Mouse (Mus musculus) gastrocnemius, postnatal 25 days (tissue): ENCODE results near the gene Edc3. TPM values are rescaled to one million over a fixed set of nuclear protein-coding genes. Genes with fewer than 3 reads are reported as not detected.

ENCODE experiments used
- DNase-seq: peaks from one replicate; pipeline ENCODE4 v3.0.0; 2022
- total RNA-seq, 2 experiments: library from RNA; stranded (reverse); gene quantifications; 1 replicate in 1 of 2; 2 replicates in 1 of 2; pipeline ENCODE4 v1.2.3; 2021

Edc3 gene
- total RNA-seq, 2 experiments from 2014 or later = 4.9 to 6.0 TPM

GRCm38 (mm10) chr9:57761563-57762551 is 53.5 kb downstream of the Edc3 start:
- peak; percentile 64 for DNase-seq

GRCm38 (mm10) chr9:57762563-57762991 is 54.2 kb downstream of the Edc3 start:
- peak; percentile 49 for DNase-seq

GRCm38 (mm10) chr9:57764147-57764973 is 56.0 kb downstream of the Edc3 start:
- DNase-seq = peak; percentile 83

GRCm38 (mm10) chr9:57764974-57765363 is 56.6 kb downstream of the Edc3 start:
- DNase-seq = peak; percentile 97

GRCm38 (mm10) chr9:57765364-57766351 is 57.3 kb downstream of the Edc3 start, which contains the start of gene Clk3:
Gene Clk3 (minus strand): TSS chr9:57765860.
- DNase-seq = peak; percentile 62

- no peak for DNase-seq
Observed at GRCm38 (mm10) chr9:57766431-57766830, 58.1 kb downstream of the Edc3 start.

GRCm38 (mm10) chr9:57767231-57767630 is 58.9 kb downstream of the Edc3 start:
- DNase-seq = no peak

GRCm38 (mm10) chr9:57769539-57770069 is 61.3 kb downstream of the Edc3 start:
- peak; percentile 57 for DNase-seq

- no peak for DNase-seq
Observed at GRCm38 (mm10) chr9:57770214-57770613, 61.9 kb downstream of the Edc3 start.

GRCm38 (mm10) chr9:57770836-57771235 is 62.5 kb downstream of the Edc3 start:
- DNase-seq = no peak

GRCm38 (mm10) chr9:57773754-57774153 is 65.4 kb downstream of the Edc3 start:
- no peak for DNase-seq

- no peak for DNase-seq
Observed at GRCm38 (mm10) chr9:57774168-57774567, 65.8 kb downstream of the Edc3 start.

- DNase-seq = no peak
Observed at GRCm38 (mm10) chr9:57775026-57775425, 66.7 kb downstream of the Edc3 start.

GRCm38 (mm10) chr9:57775736-57776135 is 67.4 kb downstream of the Edc3 start:
- no peak for DNase-seq

GRCm38 (mm10) chr9:57782656-57783055 is 74.3 kb downstream of the Edc3 start:
- DNase-seq = no peak

GRCm38 (mm10) chr9:57789733-57790132 is 81.4 kb downstream of the Edc3 start:
- DNase-seq = no peak

GRCm38 (mm10) chr9:57797456-57797855 is 89.1 kb downstream of the Edc3 start:
- DNase-seq = no peak

GRCm38 (mm10) chr9:57798725-57799253 is 90.4 kb downstream of the Edc3 start:
- peak; percentile 42 for DNase-seq

- DNase-seq = no peak
Observed at GRCm38 (mm10) chr9:57800325-57800975, 92.1 kb downstream of the Edc3 start.
